Mouse (Mus musculus) lung, embryonic 15.5 days (tissue): ENCODE results near the gene Tial1. TPM values are rescaled to one million over a fixed set of nuclear protein-coding genes. Genes with fewer than 3 reads are reported as not detected.

Experiments
- ATAC-seq: fragments of 200-750 bp; cut with Nextera tagmentation; 2 replicates; pipeline ENCODE4 v1.8.0; 2017; ENCODE audit warnings: moderate number of reproducible peaks, borderline replicate concordance; ENCODE audit not compliant: low FRiP score, low TSS enrichment; ENCODE audit errors: extremely low read depth
- H3K27ac ChIP-seq: fragments of 300-500 bp; sonication (generic); 2 replicates; pipeline ENCODE4 v1.5.1; 2015; ENCODE audit warnings: moderate library complexity, mild to moderate bottlenecking, inconsistent platforms
- H3K27me3 ChIP-seq: fragments of 300-500 bp; sonication (generic); 2 replicates; pipeline ENCODE4 v1.6.1; 2015; ENCODE audit warnings: inconsistent platforms
- H3K36me3 ChIP-seq: fragments of 300-500 bp; sonication (generic); 2 replicates; pipeline ENCODE4 v1.6.1; 2015; ENCODE audit warnings: inconsistent platforms
- H3K4me1 ChIP-seq: fragments of 300-500 bp; sonication (generic); 2 replicates; pipeline ENCODE4 v1.6.1; 2015; ENCODE audit warnings: inconsistent platforms
- H3K4me2 ChIP-seq: fragments of 300-500 bp; sonication (generic); 2 replicates; pipeline ENCODE4 v1.6.1; 2015; ENCODE audit warnings: inconsistent platforms, mild to moderate bottlenecking, moderate library complexity
- H3K4me3 ChIP-seq: fragments of 300-500 bp; sonication (generic); 2 replicates; pipeline ENCODE4 v1.5.1; 2015; ENCODE audit warnings: mild to moderate bottlenecking, inconsistent platforms
- H3K9ac ChIP-seq: fragments of 300-500 bp; sonication (generic); 2 replicates; pipeline ENCODE4 v1.6.1; 2015; ENCODE audit warnings: inconsistent platforms
- H3K9me3 ChIP-seq: fragments of 300-500 bp; sonication (generic); 2 replicates; pipeline ENCODE4 v1.6.1; 2016; ENCODE audit warnings: inconsistent platforms
- WGBS: fragments of 180-500 bp; shearing (Covaris S2); methylation state at CpG from one replicate; pipeline ENCODE4 v1.1.7; 2015; 5-methylcytosine and 5-hydroxymethylcytosine counted together
- polyA plus RNA-seq: library from polyadenylated mRNA; unstranded; fragments of >200 nt; fragmentation: Nextera tagmentation; extraction: Ambion mirVana; gene quantifications from 2 replicates; pipeline ENCODE4 v1.2.1, GENCODE M21; 2015

Tial1 gene
- polyA plus RNA-seq, 1 experiment from 2014 or later, result 26.2 TPM

GRCm38 (mm10) chr7:128412071-128412833, 49.3 kb downstream of the Tial1 start:
- Histone ChIP-seq H3K36me3 (no peaks in the 10 kb centered on the region), H3K4me3 (no peak overlapping the region), H3K27ac (peak overlapping the region; percentile 41; the same call in 1 of the 2 replicates), H3K27me3 (peaks cover 31% of the 10 kb centered on the region), H3K4me2 (peak overlapping the region; percentile 29; the same call in 1 of the 2 replicates), H3K4me1 (peaks cover 34% of the 10 kb centered on the region), H3K9ac (no peak overlapping the region), H3K9me3 (no peaks in the 10 kb centered on the region)
- 53% methylated on average over 10 of the region's 10 CpGs for WGBS
- no peak for ATAC-seq

GRCm38 (mm10) chr7:128410708-128411413, 50.7 kb downstream of the Tial1 start:
- H3K27ac ChIP-seq, result peak overlapping the region; percentile 32
- 38% methylated on average over 11 of the region's 11 CpGs for WGBS
- H3K4me1 ChIP-seq, result peaks cover 31% of the 10 kb centered on the region
- peaks cover 17% of the 10 kb centered on the region for H3K27me3 ChIP-seq
- ATAC-seq, result no peak
- no peak overlapping the region; the same call in 1 of the 2 replicates for H3K4me2 ChIP-seq
- no peak overlapping the region for H3K9ac ChIP-seq
- H3K4me3 ChIP-seq, result no peak overlapping the region
- H3K9me3 ChIP-seq, result no peaks in the 10 kb centered on the region
- H3K36me3 ChIP-seq, result no peaks in the 10 kb centered on the region

DNA sequence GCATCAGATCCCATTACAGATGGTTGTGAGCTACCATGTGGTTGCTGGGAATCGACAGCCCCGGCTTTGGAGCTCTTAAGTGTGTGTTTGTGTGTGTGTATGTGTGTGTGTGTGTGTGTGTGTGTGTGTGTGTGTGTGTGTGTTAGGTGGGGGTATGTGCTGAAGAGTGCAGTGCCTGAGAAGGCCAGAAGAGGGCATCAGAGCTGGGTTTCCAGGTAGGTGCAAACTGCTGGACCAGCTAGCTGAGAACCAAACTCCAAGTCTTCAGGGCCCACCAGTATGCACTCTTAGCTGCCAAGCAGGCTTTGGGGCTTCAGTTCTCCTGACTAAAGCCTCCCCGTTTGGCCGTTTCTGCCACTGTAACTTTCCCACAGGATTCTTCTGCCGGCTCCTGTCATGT, 53.3 kb downstream of the Tial1 start:
- 80% methylated on average over 5 of the region's 5 CpGs for WGBS
- Histone ChIP-seq H3K9ac (no peak overlapping the region), H3K4me2 (no peak overlapping the region), H3K27me3 (no peaks in the 10 kb centered on the region), H3K4me1 (peaks cover 14% of the 10 kb centered on the region), H3K36me3 (no peaks in the 10 kb centered on the region), H3K4me3 (no peak overlapping the region), H3K27ac (no peak overlapping the region), H3K9me3 (no peaks in the 10 kb centered on the region)
- ATAC-seq, result no peak

- Histone ChIP-seq H3K36me3 (no peaks in the 10 kb centered on the region), H3K27ac (no peak overlapping the region), H3K4me3 (no peak overlapping the region), H3K27me3 (no peaks in the 10 kb centered on the region), H3K9ac (no peak overlapping the region), H3K9me3 (no peaks in the 10 kb centered on the region), H3K4me2 (no peak overlapping the region), H3K4me1 (peaks cover 4% of the 10 kb centered on the region; the same call in 1 of the 2 replicates)
- 60% methylated on average over 6 of the region's 6 CpGs for WGBS
- ATAC-seq, result no peak
Measured at GRCm38 (mm10) chr7:128403988-128404387, 57.5 kb downstream of the Tial1 start.

DNA sequence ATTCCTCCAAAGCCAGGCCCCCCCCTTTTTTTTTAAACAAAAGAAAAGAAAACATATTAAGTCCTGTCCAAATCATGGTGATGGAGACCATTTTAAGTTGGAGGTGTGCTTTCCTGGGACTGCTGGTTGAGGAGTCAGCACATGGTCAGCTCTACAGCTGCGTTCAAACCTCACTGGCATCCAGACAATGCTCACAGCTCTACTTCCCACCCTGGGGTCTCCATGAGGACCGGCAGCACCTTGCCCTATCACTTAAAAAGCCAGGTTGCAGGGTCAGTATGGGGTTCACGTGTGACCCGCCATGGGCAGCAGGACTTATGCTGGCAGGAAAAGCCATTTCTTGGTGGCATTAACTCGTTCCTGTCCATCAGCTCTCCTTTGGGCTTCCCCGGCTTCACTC, 57.9 kb downstream of the Tial1 start:
- H3K4me2 ChIP-seq, result no peak overlapping the region
- no peak overlapping the region for H3K27ac ChIP-seq
- no peaks in the 10 kb centered on the region for H3K27me3 ChIP-seq
- no peaks in the 10 kb centered on the region for H3K9me3 ChIP-seq
- H3K4me3 ChIP-seq, result no peak overlapping the region
- 57% methylated on average over 6 of the region's 6 CpGs for WGBS
- no peaks in the 10 kb centered on the region for H3K36me3 ChIP-seq
- peaks cover 4% of the 10 kb centered on the region; the same call in 1 of the 2 replicates for H3K4me1 ChIP-seq
- no peak overlapping the region for H3K9ac ChIP-seq
- no peak for ATAC-seq

DNA sequence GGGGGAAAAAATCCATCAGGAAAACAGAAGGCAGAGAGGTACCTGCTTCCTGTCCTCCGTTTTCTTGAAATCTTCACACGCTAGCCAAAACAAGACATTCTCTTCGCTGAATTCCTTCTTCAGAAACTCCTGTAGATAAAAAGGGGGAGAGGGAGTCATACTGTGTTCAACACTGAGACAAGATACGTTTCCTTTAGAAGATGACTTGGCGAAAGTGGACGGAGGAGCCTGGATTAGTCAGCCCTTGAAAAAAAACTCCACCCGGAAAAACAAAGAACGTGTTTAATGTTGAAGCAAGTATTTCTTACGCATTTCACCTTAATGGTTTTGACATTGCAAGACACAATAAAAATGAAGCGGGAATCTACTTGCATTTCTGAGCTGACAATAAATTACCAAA, 58.4 kb downstream of the Tial1 start:
- no peak overlapping the region for H3K4me2 ChIP-seq
- 39% methylated on average over 10 of the region's 10 CpGs for WGBS

GRCm38 (mm10) chr7:128402577-128402976, 58.9 kb downstream of the Tial1 start:
- H3K4me3 ChIP-seq, result no peak overlapping the region

More for the DNA sequence above, 58.4 kb downstream of the Tial1 start:
- Histone ChIP-seq H3K27ac (no peak overlapping the region), H3K27me3 (no peaks in the 10 kb centered on the region), H3K9me3 (no peaks in the 10 kb centered on the region), H3K4me1 (peaks cover 4% of the 10 kb centered on the region; the same call in 1 of the 2 replicates), H3K36me3 (no peaks in the 10 kb centered on the region), H3K9ac (no peak overlapping the region), H3K4me3 (no peak overlapping the region)
- ATAC-seq, result no peak

DNA sequence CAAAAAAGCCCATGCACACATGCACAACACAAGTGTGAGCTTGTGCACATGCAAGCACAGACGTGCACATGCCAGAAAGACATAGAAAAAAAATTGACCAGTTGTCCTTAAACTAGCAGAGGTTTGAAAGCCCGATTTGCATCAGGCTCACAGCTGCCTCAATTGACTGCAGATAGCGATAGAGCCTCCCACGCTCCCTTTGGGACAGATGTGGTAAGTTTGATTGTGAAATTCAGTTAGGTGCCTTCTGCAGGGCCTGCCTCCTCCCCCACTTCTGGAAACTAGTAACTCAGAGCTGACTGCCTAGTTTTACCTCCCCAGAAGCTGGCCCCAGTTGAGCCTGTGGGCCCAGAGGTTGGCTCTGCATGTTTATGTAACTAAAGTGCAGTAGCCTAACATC, 62.9 kb downstream of the Tial1 start:
- H3K27me3 ChIP-seq, result no peaks in the 10 kb centered on the region
- H3K4me2 ChIP-seq, result no peak overlapping the region
- no peak for ATAC-seq
- 71% methylated on average over 4 of the region's 4 CpGs for WGBS
- no peaks in the 10 kb centered on the region for H3K36me3 ChIP-seq
- H3K4me1 ChIP-seq, result peaks cover 3% of the 10 kb centered on the region; the same call in 1 of the 2 replicates
- no peak overlapping the region for H3K9ac ChIP-seq
- no peak overlapping the region for H3K27ac ChIP-seq
- H3K9me3 ChIP-seq, result no peaks in the 10 kb centered on the region
- H3K4me3 ChIP-seq, result no peak overlapping the region

More at GRCm38 (mm10) chr7:128402577-128402976, 58.9 kb downstream of the Tial1 start:
- H3K27ac ChIP-seq, result no peak overlapping the region
- H3K9ac ChIP-seq, result no peak overlapping the region
- H3K27me3 ChIP-seq, result no peaks in the 10 kb centered on the region
- WGBS, result 64% methylated on average over 8 of the region's 8 CpGs
- H3K4me1 ChIP-seq, result peaks cover 4% of the 10 kb centered on the region; the same call in 1 of the 2 replicates
- no peak overlapping the region for H3K4me2 ChIP-seq
- no peak for ATAC-seq
- no peaks in the 10 kb centered on the region for H3K9me3 ChIP-seq
- H3K36me3 ChIP-seq, result no peaks in the 10 kb centered on the region

DNA sequence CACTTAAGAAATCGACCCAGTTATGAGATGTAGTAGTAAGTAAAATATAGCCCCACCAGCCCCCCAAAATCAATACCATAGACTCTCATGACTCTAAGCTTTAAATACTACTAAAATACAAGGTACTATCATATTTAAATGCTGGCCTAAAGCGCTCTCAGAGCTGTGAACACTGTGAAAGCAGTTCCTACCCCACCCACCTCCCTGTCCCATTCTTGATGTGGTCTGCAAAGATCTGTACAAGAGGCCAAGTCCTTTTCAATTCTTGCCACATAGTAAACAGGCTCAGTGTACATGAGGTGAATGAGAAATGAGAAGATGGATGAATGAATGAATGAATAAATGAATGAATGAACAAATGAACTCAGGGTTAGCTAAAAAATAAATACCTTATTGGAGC, 64.5 kb downstream of the Tial1 start:
- H3K27ac ChIP-seq, result no peak overlapping the region
- 65% methylated on average over 2 of the region's 2 CpGs for WGBS
- ATAC-seq, result no peak
- no peaks in the 10 kb centered on the region for H3K36me3 ChIP-seq
- H3K9me3 ChIP-seq, result no peaks in the 10 kb centered on the region
- no peak overlapping the region for H3K4me3 ChIP-seq
- no peaks in the 10 kb centered on the region for H3K4me1 ChIP-seq
- no peak overlapping the region for H3K4me2 ChIP-seq
- H3K27me3 ChIP-seq, result no peaks in the 10 kb centered on the region
- H3K9ac ChIP-seq, result no peak overlapping the region

- peaks cover 12% of the 10 kb centered on the region for H3K4me1 ChIP-seq
- H3K4me2 ChIP-seq, result no peak overlapping the region
- no peak overlapping the region for H3K4me3 ChIP-seq
- no peak overlapping the region for H3K27ac ChIP-seq
- H3K9me3 ChIP-seq, result no peaks in the 10 kb centered on the region
- no peaks in the 10 kb centered on the region for H3K27me3 ChIP-seq
- ATAC-seq, result no peak
- WGBS, result 42% methylated on average over 4 of the region's 4 CpGs
- no peak overlapping the region for H3K9ac ChIP-seq
- H3K36me3 ChIP-seq, result no peaks in the 10 kb centered on the region
Measured at GRCm38 (mm10) chr7:128393756-128394155, 67.8 kb downstream of the Tial1 start.

DNA sequence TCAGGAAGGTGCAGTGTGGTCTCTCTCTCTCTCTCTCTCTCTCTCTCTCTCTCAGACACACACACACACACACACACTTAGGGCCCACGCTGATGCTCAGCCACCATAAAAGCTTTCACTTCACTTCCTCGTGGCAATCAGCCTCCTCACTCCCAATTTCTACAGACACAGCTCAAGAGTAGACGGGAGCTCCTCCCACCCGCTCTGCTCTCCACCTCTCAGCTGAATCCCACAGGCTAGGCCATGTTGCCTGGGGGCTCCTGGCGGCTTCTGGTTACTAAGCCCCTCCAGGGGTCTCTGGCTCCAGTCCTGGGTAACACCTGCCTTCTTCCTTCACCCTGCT, 68.6 kb downstream of the Tial1 start:
- WGBS, result 37% methylated on average over 5 of the region's 5 CpGs
- Histone ChIP-seq H3K4me3 (no peak overlapping the region), H3K4me1 (peaks cover 18% of the 10 kb centered on the region), H3K9me3 (no peaks in the 10 kb centered on the region), H3K36me3 (no peaks in the 10 kb centered on the region), H3K4me2 (no peak overlapping the region), H3K27ac (peak overlapping the region; percentile 24; the same call in 1 of the 2 replicates), H3K27me3 (no peaks in the 10 kb centered on the region), H3K9ac (no peak overlapping the region)
- no peak for ATAC-seq
